Mouse (Mus musculus): Measurements from ENCODE around the gene Arid1b.

- TF ChIP-seq POLR2A (IDR thresholded peaks at IDR 0.05; ENCODE audit: low read depth, low read length), result no peak
- no peak for TF ChIP-seq CTCF (IDR thresholded peaks at IDR 0.05; ENCODE audit: extremely low read depth, insufficient read length, insufficient replicate concordance, low read depth, low read length)
Observed at GRCm38 (mm10) chr17:5244526-5244925, 250.4 kb downstream of the Arid1b start.

Measured in small intestine, adult 2 months (tissue).